Mouse (Mus musculus) heart, embryonic 11.5 days (tissue): ENCODE results near the gene Fbxl2. TPM values are rescaled to one million over a fixed set of nuclear protein-coding genes. Genes with fewer than 3 reads are reported as not detected.

Source experiments
- ATAC-seq: fragments of 200-750 bp; cut with Nextera tagmentation; replicated peaks from 2 replicates; pipeline ENCODE4 v1.8.0; 2017; ENCODE audit warnings: moderate library complexity; ENCODE audit not compliant: insufficient number of reproducible peaks, low FRiP score, low TSS enrichment
- H3K27ac ChIP-seq: fragments of 300-500 bp; sonication (generic); 2 replicates; pipeline ENCODE4 v1.5.1; 2014; ENCODE audit warnings: mild to moderate bottlenecking, low read depth, low read length
- H3K27me3 ChIP-seq: fragments of 300-500 bp; sonication (generic); 2 replicates; pipeline ENCODE4 v1.6.1; 2014; ENCODE audit warnings: mild to moderate bottlenecking, low read length, mixed read lengths; ENCODE audit not compliant: control insufficient read depth, insufficient read depth
- H3K36me3 ChIP-seq: fragments of 300-500 bp; sonication (generic); 2 replicates; pipeline ENCODE4 v1.6.1; 2014; ENCODE audit warnings: mild to moderate bottlenecking, low read length, moderate library complexity, mixed read lengths; ENCODE audit not compliant: control insufficient read depth, insufficient read depth
- H3K4me1 ChIP-seq: fragments of 300-500 bp; sonication (generic); 2 replicates; pipeline ENCODE4 v1.6.1; 2014; ENCODE audit warnings: low read length; ENCODE audit not compliant: control insufficient read depth, insufficient read depth
- H3K4me2 ChIP-seq: fragments of 300-500 bp; sonication (generic); 2 replicates; pipeline ENCODE4 v1.6.1; 2014; ENCODE audit warnings: mild to moderate bottlenecking, moderate library complexity
- H3K4me3 ChIP-seq: fragments of 300-500 bp; sonication (generic); 2 replicates; pipeline ENCODE4 v1.5.1; 2014; ENCODE audit warnings: low read depth, low read length
- H3K9ac ChIP-seq: fragments of 300-500 bp; sonication (generic); 2 replicates; pipeline ENCODE4 v1.6.1; 2014; ENCODE audit warnings: mild to moderate bottlenecking, low read depth, low read length, moderate library complexity
- H3K9me3 ChIP-seq: fragments of 300-500 bp; sonication (generic); replicated peaks from 2 replicates; pipeline ENCODE4 v1.6.1; 2016; ENCODE audit warnings: low read length; ENCODE audit not compliant: control insufficient read depth
- WGBS: fragments of 180-500 bp; shearing (Covaris S2); extraction: QIAGEN DNeasy Blood & Tissue Kit; methylation state at CpG from one replicate; pipeline ENCODE4 v1.1.7; 2014; ENCODE audit not compliant: insufficient replicate concordance; 5-methylcytosine and 5-hydroxymethylcytosine counted together
- polyA plus RNA-seq: library from polyadenylated mRNA; unstranded; fragments of >200 nt; fragmentation: Nextera tagmentation; extraction: Ambion mirVana; gene quantifications from 2 replicates; pipeline ENCODE4 v1.2.1, GENCODE M21; 2014

Gene Fbxl2
- polyA plus RNA-seq, 1 experiment from 2014 or later: 2.6 TPM

- Histone ChIP-seq H3K4me2 (no peak overlapping the region), H3K9me3 (no peaks in the 10 kb centered on the region), H3K4me1 (no peaks in the 10 kb centered on the region), H3K9ac (no peak overlapping the region), H3K36me3 (peaks cover 13% of the 10 kb centered on the region), H3K27me3 (no peaks in the 10 kb centered on the region), H3K4me3 (no peak overlapping the region), H3K27ac (no peak overlapping the region)
- WGBS: 83% methylated on average over 1 of the region's 1 CpGs
- no peak for ATAC-seq
Observed at GRCm38 (mm10) chr9:113947216-113947615, 98.8 kb downstream of the Fbxl2 start.

GRCm38 (mm10) chr9:113943372-113943771 lies 102.6 kb downstream of the Fbxl2 start:
- ATAC-seq: no peak
- H3K36me3 ChIP-seq: peaks cover 11% of the 10 kb centered on the region
- H3K9ac ChIP-seq: no peak overlapping the region
- no peaks in the 10 kb centered on the region for H3K27me3 ChIP-seq
- no peak overlapping the region for H3K4me3 ChIP-seq
- H3K27ac ChIP-seq: no peak overlapping the region
- peaks cover 2% of the 10 kb centered on the region; the same call in 1 of the 2 replicates for H3K4me1 ChIP-seq
- 84% methylated on average over 1 of the region's 1 CpGs for WGBS
- no peaks in the 10 kb centered on the region for H3K9me3 ChIP-seq
- no peak overlapping the region for H3K4me2 ChIP-seq

- no peaks in the 10 kb centered on the region for H3K27me3 ChIP-seq
- no peak overlapping the region for H3K4me2 ChIP-seq
- no peak overlapping the region for H3K9ac ChIP-seq
- no peak overlapping the region for H3K4me3 ChIP-seq
- peaks cover 6% of the 10 kb centered on the region for H3K36me3 ChIP-seq
- 0 out of 2 replicates have a peak overlapping the region, but pooled peaks have one; percentile 22 for H3K27ac ChIP-seq
- peak; percentile 68; the same call in 1 of the 2 replicates for ATAC-seq
- WGBS: 89% methylated on average over 3 of the region's 3 CpGs
- peaks cover 5% of the 10 kb centered on the region; the same call in 1 of the 2 replicates for H3K4me1 ChIP-seq
- H3K9me3 ChIP-seq: no peaks in the 10 kb centered on the region
Observed at GRCm38 (mm10) chr9:113941103-113941805, 104.7 kb downstream of the Fbxl2 start.

GRCm38 (mm10) chr9:113939063-113939850 lies 106.7 kb downstream of the Fbxl2 start:
- Histone ChIP-seq H3K4me1 (peaks cover 8% of the 10 kb centered on the region), H3K9ac (no peak overlapping the region), H3K36me3 (no peaks in the 10 kb centered on the region), H3K27ac (no peak overlapping the region), H3K4me3 (no peak overlapping the region), H3K27me3 (no peaks in the 10 kb centered on the region), H3K9me3 (no peaks in the 10 kb centered on the region), H3K4me2 (no peak overlapping the region)
- ATAC-seq: no peak
- WGBS: 82% methylated on average over 9 of the region's 9 CpGs

GRCm38 (mm10) chr9:113935638-113936037 lies 110.4 kb downstream of the Fbxl2 start:
- H3K9me3 ChIP-seq: no peaks in the 10 kb centered on the region
- H3K4me1 ChIP-seq: peaks cover 22% of the 10 kb centered on the region
- no peak overlapping the region for H3K4me3 ChIP-seq
- 72% methylated on average over 5 of the region's 5 CpGs for WGBS
- no peak overlapping the region for H3K4me2 ChIP-seq
- H3K36me3 ChIP-seq: no peaks in the 10 kb centered on the region
- no peaks in the 10 kb centered on the region for H3K27me3 ChIP-seq
- no peak for ATAC-seq
- no peak overlapping the region for H3K27ac ChIP-seq
- no peak overlapping the region for H3K9ac ChIP-seq

- Histone ChIP-seq H3K36me3 (no peaks in the 10 kb centered on the region), H3K27me3 (no peaks in the 10 kb centered on the region), H3K4me1 (peaks cover 20% of the 10 kb centered on the region), H3K27ac (peak overlapping the region; percentile 90), H3K9ac (peak overlapping the region; percentile 97), H3K9me3 (no peaks in the 10 kb centered on the region), H3K4me2 (peak overlapping the region; percentile 77), H3K4me3 (peak overlapping the region; percentile 98)
- no peak for ATAC-seq
- WGBS: 20% methylated on average over 11 of the region's 11 CpGs
Observed at GRCm38 (mm10) chr9:113932501-113932900, 113.5 kb downstream of the Fbxl2 start.

DNA sequence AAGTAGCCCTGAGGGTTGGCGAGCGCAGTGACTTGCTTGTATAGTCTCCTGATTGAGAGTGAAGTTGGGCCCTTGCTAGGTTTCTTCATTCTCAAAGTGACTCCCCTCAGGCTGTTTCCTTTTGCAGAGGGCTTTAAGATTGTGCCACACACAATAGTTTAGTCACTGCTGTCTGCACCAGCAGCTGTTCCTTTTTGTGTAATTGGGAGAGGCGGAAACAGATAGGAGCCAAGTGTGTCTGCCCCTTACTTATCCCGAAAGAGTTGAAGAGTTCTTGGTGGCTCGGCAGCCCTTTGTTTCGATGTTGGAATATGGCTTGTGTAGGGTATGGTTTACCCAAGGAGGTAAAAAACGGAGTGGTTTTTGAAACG lies 113.9 kb downstream of the Fbxl2 start:
- 2% methylated on average over 8 of the region's 8 CpGs for WGBS
- H3K36me3 ChIP-seq: no peaks in the 10 kb centered on the region
- H3K4me2 ChIP-seq: peak overlapping the region; percentile 77
- ATAC-seq: no peak
- H3K27me3 ChIP-seq: no peaks in the 10 kb centered on the region
- H3K4me1 ChIP-seq: peaks cover 20% of the 10 kb centered on the region
- peak overlapping the region; percentile 98 for H3K4me3 ChIP-seq
- H3K9me3 ChIP-seq: no peaks in the 10 kb centered on the region
- H3K9ac ChIP-seq: peak overlapping the region; percentile 97
- H3K27ac ChIP-seq: peak overlapping the region; percentile 90

- peak; percentile 39 for ATAC-seq
- H3K36me3 ChIP-seq: no peaks in the 10 kb centered on the region
Observed at GRCm38 (mm10) chr9:113931375-113932099, 114.5 kb downstream of the Fbxl2 start.

More at GRCm38 (mm10) chr9:113931375-113932099, 114.5 kb downstream of the Fbxl2 start:
- Histone ChIP-seq H3K27me3 (no peaks in the 10 kb centered on the region), H3K4me1 (peaks cover 17% of the 10 kb centered on the region), H3K4me3 (peak overlapping the region; percentile 98), H3K9ac (peak overlapping the region; percentile 97), H3K9me3 (no peaks in the 10 kb centered on the region), H3K27ac (peak overlapping the region; percentile 90), H3K4me2 (peak overlapping the region; percentile 77)
- under 1% methylated on average over 62 of the region's 91 CpGs for WGBS
